Mouse (Mus musculus) urinary bladder, postnatal 4 days (tissue): ENCODE data around the gene Ddx23.
A peak's percentile ranks its signal among the peaks of the same experiment; 100 is the strongest.

Source experiments
- DNase-seq, 2 experiments: peaks; one replicate each; pipeline ENCODE4 v3.0.0; 2021 to 2022; ENCODE audit warnings: low spot score in 2 of 2

Gene Ddx23

DNA sequence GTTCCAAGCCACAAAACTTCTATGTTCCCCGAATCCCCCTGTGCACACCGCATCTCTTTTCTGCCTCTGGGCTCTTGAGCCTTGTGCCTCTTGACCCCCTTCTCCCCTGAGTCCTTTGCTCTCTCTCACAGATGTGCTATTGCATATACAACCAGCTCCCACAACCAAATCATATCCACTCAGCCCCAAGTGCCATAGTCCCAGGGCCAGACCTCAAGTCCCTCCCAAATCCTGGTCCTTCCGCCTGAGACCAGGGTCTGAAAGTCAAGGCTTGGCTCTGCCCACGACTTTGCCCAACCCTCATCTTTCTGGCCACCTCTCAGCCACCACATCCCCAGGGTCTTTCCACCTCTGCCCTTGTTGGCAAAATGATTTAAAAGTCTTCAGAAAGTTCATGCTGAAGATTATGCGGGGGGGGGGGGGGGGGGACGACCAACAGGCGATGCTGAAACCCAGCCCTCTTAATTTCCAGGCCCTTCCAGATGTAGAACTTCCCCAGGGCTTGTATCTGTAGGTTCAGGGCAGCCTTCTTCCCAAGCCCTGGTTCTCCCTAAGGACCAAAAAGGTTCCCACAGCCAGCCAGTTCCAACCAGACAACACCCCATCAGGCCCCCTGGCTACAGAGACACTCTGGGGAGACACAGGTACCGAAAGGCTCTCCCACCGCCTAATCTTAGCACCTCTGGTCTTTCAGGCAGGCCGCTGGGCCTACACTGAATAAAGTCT is 54.5 kb downstream of the Ddx23 start:
- DNase-seq: no peak

- peak in 1 of 2 experiments; percentile 35 for DNase-seq
Observed at GRCm38 (mm10) chr15:98607557-98607956, 55.1 kb downstream of the Ddx23 start.

GRCm38 (mm10) chr15:98606739-98607138 is 56.0 kb downstream of the Ddx23 start:
- DNase-seq: no peak

DNA sequence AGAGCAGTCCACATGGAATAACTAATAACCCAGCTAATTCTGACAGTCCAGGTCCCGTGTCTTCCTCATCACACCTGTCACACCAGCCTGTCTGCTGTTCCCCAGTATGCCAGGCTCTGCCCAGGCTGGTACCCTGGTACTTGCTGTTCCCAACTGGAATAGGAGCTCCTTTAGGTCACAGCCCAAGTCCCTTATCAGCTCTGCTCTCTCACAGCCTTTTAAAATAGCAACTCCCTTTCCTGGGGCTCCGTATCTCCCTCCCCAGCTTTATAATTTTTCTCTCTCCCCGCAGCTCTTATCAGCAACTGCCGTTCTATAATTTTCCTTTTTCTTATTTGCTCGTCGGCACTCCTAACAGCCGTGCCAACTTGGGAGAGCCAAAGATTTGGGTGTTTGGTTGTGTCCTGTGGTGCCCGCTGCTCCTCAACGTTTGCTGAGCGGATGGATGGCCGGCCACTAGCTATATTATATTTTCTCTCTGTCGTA is 56.6 kb downstream of the Ddx23 start:
- no peak for DNase-seq

DNA sequence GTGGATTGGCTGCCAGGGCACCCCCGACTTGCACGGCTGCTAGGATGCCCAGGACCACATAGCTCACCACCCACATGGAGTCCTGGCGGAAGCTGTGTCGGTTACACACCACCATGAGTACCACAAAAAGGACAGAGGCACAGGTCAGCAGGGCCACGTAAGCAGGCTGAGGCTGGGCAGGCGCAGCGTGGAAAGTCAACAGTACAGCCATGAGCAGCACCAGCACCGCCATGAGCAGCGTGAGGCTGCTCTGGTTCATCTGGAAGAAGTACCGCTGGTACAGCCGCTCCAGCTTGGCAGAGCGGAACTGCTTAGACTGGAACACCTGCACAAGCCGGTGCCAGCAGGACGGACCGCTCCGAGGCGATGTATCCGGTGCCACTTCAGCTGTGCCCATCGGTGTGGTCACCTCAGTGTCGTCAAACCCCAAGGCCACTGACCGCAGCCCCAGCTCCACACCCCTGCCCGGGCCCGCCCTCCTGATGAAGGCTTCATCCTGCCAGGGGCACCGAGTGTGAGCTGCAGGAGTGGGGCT is 58.6 kb downstream of the Ddx23 start:
- DNase-seq: no peak

DNA sequence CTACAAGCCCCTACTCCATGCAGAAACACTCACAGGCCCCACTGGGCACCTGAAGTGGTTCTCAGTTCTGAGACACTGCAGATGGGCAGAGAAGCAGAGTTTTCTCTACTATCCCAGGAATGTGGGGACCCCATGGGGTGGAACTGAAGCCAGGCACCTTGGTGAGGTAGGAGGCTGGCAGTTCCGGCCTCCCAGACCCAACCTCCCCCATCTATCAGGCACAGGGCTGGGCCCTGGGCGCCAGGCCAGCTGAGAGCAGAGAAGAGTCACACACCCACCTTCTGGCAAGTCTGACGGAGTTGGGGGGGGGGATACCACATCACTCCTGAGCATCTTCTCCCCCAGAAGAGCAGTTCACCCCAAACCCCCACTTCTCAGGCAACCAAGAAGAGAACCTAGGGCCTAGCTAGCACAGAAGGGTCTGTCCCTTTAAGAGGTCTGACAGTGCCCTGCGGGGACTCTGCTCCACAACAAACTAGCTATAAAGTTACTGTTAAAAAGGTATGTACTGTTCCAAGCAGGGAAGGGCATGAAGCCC is 59.7 kb downstream of the Ddx23 start:
- no peak for DNase-seq

DNA sequence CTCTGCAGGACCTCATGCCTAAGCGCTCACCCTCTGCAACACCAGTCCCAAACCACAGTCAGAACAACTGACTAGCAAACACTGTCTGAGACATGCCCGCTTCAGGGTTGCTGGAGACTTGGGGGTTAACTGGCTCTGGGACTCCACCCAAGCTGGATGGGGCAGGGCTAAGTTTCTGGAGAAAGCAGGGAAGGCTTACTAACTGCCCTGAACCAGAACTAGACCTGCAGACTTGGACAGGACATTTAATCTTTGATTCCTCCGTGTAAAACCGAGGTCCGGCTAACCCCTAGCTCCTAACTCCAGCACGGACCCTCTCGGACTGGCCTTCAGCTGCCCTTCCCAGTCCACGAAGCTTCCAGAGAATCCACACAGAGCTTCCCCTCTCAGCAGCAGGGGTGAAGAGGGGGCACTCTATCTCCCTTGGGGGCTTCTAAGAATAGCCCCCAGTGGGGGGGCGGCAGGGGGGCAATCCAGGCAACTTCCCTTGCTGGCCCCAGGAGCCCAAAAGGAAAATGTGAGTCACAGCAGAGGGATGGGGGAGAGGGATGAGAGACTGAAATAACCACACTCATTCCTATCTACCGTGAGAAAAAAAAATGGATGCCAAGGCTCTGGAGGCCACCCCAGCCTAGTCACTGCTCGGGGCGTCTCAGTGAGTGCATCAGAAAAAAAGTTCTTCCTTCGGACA is 60.4 kb downstream of the Ddx23 start:
- no peak for DNase-seq

- no peak for DNase-seq
Observed at GRCm38 (mm10) chr15:98601832-98602190, 60.9 kb downstream of the Ddx23 start.

DNA sequence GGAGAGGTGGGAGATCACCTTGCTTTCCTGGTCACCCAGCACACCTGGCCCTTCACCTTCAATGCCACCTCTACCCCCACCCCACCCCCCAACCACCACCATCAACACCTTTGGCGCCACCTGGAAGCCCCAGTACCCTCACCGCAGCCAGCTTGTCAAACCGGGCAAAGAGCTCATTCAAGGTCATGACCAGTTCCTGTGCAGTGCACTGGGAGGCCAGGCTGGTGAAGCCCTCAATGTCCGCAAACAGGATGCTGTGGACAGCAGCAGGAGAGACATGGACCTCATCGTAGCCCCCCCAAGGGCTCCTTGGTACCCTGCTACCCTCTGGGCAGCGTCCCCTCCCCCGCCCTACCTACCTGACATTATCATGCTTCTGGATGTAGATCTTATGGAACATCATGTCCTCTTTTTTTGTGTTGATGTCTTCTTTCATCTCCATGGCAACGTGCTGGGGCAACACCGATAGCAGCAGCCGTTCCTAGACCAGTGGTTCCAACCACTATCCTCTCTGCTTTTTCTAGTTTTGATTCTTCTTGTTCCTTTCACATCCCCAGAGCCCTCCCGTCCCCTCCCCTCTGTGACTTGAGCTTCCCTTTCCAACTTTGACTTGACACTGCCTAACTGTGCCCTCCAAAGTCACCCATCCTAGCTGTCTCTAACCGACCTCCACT is 62.5 kb downstream of the Ddx23 start:
- no peak for DNase-seq

GRCm38 (mm10) chr15:98596609-98597008 is 66.1 kb downstream of the Ddx23 start:
- no peak for DNase-seq
